Mouse (Mus musculus) erythroblast, embryonic 14.5 days (primary cell): ENCODE measurements around the gene Gprc6a. TPM values are rescaled to one million over a fixed set of nuclear protein-coding genes. Genes with fewer than 3 reads are reported as not detected.

Source experiments
- H3K27me3 ChIP-seq: 2 replicates; pipeline ENCODE4 v1.6.1; 2012; ENCODE audit warnings: inconsistent platforms; ENCODE audit not compliant: control insufficient read depth
- H3K36me3 ChIP-seq: 2 replicates; pipeline ENCODE4 v1.6.1; 2012; ENCODE audit warnings: mild to moderate bottlenecking, inconsistent platforms; ENCODE audit not compliant: control insufficient read depth
- H3K4me1 ChIP-seq: 2 replicates; pipeline ENCODE4 v1.6.1; 2012; ENCODE audit warnings: inconsistent platforms; ENCODE audit not compliant: control insufficient read depth
- H3K4me3 ChIP-seq: replicated peaks from 2 replicates; pipeline ENCODE3; 2012; ENCODE audit warnings: moderate library complexity, mild to moderate bottlenecking, inconsistent platforms
- H3K9me3 ChIP-seq: 2 replicates; pipeline ENCODE4 v1.6.1; 2012; ENCODE audit warnings: low read length, inconsistent platforms, mixed read lengths; ENCODE audit not compliant: control insufficient read depth
- GATA1 ChIP-seq: IDR thresholded peaks from 2 replicates; pipeline ENCODE4 v1.6.1; 2012; ENCODE audit warnings: low read length, inconsistent platforms, mixed read lengths
- TAL1 ChIP-seq: IDR thresholded peaks from 3 replicates; pipeline ENCODE4 v1.6.1; 2012; ENCODE audit warnings: low read length, inconsistent platforms, mixed read lengths
- polyA plus RNA-seq: library from polyadenylated mRNA; stranded (reverse); fragments of >175 nt; gene quantifications from 2 replicates; pipeline ENCODE4 v1.2.3, GENCODE M21; 2012

Gprc6a gene
- polyA plus RNA-seq, 1 experiment, result not detected

GRCm38 (mm10) chr10:51621193-51621592 is 10.1 kb downstream of the Gprc6a start:
- no peaks in the 10 kb centered on the region for H3K36me3 ChIP-seq
- no peak overlapping the region for H3K4me3 ChIP-seq
- no peaks in the 10 kb centered on the region for H3K4me1 ChIP-seq
- H3K27me3 ChIP-seq, result no peaks in the 10 kb centered on the region
- TF ChIP-seq GATA1 (no peak), TAL1 (no peak)
- no peaks in the 10 kb centered on the region for H3K9me3 ChIP-seq

DNA sequence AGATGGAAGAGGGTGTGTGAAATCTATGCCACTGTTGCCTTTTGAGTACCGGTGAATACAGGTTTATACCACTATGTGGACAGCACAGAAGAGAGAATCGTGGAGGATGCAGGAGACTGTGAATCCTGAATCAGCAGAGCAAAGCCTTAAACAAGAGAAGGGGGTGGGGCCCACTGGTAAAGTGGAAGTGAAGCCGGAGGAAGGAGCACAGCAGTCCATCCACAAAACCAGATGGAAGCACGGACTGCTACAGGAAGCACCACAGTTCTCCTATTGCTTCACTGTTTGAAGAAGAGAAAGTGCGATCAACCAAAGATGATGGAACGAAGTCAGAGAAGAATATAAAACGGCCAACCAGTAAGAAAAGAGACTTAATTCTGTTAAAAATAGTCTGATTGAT is 11.1 kb downstream of the Gprc6a start:
- TF ChIP-seq GATA1 (no peak), TAL1 (no peak)
- H3K27me3 ChIP-seq, result no peaks in the 10 kb centered on the region
- no peaks in the 10 kb centered on the region for H3K9me3 ChIP-seq
- no peak overlapping the region for H3K4me3 ChIP-seq
- no peaks in the 10 kb centered on the region for H3K4me1 ChIP-seq
- no peaks in the 10 kb centered on the region for H3K36me3 ChIP-seq

DNA sequence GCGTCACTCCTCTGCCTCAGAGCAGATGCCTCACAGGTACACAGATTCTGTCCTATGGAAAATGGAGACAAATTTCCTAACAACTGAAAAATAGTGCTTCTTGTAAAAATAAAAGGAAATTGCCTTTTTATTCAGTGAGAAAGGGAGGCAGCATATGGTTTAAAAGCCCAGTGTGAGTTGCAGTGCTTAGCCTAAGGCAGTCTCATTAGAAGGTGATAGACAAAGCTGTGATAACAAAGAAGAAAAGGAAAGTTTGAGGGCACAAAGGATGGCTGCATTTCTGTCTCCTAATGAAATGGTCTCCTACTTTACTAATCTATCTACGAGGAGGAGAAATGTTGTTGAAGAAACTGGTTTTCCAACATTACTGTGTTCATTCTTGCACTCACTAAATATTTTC is 12.7 kb downstream of the Gprc6a start:
- Histone ChIP-seq H3K36me3 (no peaks in the 10 kb centered on the region), H3K27me3 (no peaks in the 10 kb centered on the region), H3K9me3 (no peaks in the 10 kb centered on the region), H3K4me1 (no peaks in the 10 kb centered on the region), H3K4me3 (no peak overlapping the region)
- TF ChIP-seq TAL1 (no peak), GATA1 (no peak)

GRCm38 (mm10) chr10:51614826-51615590 is 16.3 kb downstream of the Gprc6a start:
- Histone ChIP-seq H3K9me3 (no peaks in the 10 kb centered on the region), H3K36me3 (no peaks in the 10 kb centered on the region), H3K27me3 (no peaks in the 10 kb centered on the region), H3K4me1 (no peaks in the 10 kb centered on the region), H3K4me3 (no peak overlapping the region)
- TF ChIP-seq GATA1 (no peak), TAL1 (no peak)

- Histone ChIP-seq H3K27me3 (no peaks in the 10 kb centered on the region), H3K36me3 (no peaks in the 10 kb centered on the region), H3K4me3 (no peak overlapping the region), H3K4me1 (no peaks in the 10 kb centered on the region), H3K9me3 (no peaks in the 10 kb centered on the region)
- TF ChIP-seq GATA1, result no peak
- no peak for TF ChIP-seq TAL1
These were observed 17.8 kb downstream of the Gprc6a start for GRCm38 (mm10) chr10:51613421-51613820.

DNA sequence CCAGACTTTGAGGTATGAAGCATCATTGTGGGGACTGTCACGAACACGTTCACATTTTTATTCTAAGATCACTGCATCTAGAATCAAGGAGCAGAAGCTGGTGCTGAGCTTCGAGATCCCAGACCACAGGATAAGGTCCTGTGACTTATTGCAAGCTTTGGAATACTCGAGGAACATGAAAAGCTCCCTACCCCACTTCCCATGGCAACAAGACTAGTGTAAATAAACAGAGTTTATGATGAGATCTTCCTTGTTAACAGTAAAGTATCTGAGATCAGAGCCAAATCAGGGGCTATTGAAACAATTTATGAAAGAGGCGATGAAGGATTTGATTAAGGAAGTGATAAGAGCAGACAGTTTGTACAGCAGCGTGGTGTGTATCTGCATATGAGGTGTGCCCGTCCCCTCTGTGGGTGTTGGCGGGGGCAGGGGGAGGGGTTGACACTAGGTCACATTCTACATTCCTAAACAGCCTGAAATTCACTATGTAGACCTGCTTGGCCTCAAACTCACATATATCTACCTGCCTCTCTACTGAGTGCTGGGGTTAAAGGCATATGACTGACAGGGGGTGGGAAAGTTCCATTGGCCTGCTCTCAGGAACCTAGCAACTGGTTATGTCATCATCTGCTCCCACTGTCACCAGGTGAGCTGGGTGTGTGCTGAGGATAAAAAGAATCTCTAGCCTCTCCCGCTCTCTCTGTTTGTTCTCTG is 19.1 kb downstream of the Gprc6a start:
- Histone ChIP-seq H3K36me3 (no peaks in the 10 kb centered on the region), H3K4me1 (no peaks in the 10 kb centered on the region), H3K4me3 (no peak overlapping the region), H3K27me3 (no peaks in the 10 kb centered on the region), H3K9me3 (no peaks in the 10 kb centered on the region)
- TF ChIP-seq TAL1, result no peak
- TF ChIP-seq GATA1, result no peak

- no peak for TF ChIP-seq TAL1
- TF ChIP-seq GATA1, result no peak
- no peaks in the 10 kb centered on the region for H3K27me3 ChIP-seq
- no peaks in the 10 kb centered on the region for H3K4me1 ChIP-seq
- no peaks in the 10 kb centered on the region for H3K36me3 ChIP-seq
- H3K4me3 ChIP-seq, result no peak overlapping the region
- no peaks in the 10 kb centered on the region for H3K9me3 ChIP-seq
These were observed 21.4 kb downstream of the Gprc6a start for GRCm38 (mm10) chr10:51609741-51610425.

GRCm38 (mm10) chr10:51596928-51597635 is 34.2 kb downstream of the Gprc6a start:
- Histone ChIP-seq H3K4me3 (no peak overlapping the region), H3K4me1 (no peaks in the 10 kb centered on the region), H3K27me3 (no peaks in the 10 kb centered on the region), H3K9me3 (no peaks in the 10 kb centered on the region), H3K36me3 (no peaks in the 10 kb centered on the region)
- no peak for TF ChIP-seq TAL1
- TF ChIP-seq GATA1, result no peak
